Mouse (Mus musculus) myocyte (in vitro differentiated cells): ENCODE data around the gene Ccdc86.

ENCODE experiments used
- CEBPB ChIP-seq: IDR thresholded peaks from 2 replicates; pipeline ENCODE4 v1.6.1; 2011; ENCODE audit warnings: mild to moderate bottlenecking, moderate library complexity; ENCODE audit not compliant: poor library complexity, insufficient read depth, severe bottlenecking
- E2F4 ChIP-seq: IDR thresholded peaks from one replicate; pipeline ENCODE4 v1.6.1; 2011; ENCODE audit warnings: mild to moderate bottlenecking, control low read depth, moderate library complexity; ENCODE audit not compliant: insufficient read depth
- MAX ChIP-seq: IDR thresholded peaks from one replicate; pipeline ENCODE4 v1.6.1; 2011; ENCODE audit warnings: low read depth, mild to moderate bottlenecking, control low read depth
- MYOD1 ChIP-seq, 3 experiments: IDR thresholded peaks; one replicate each; pipeline ENCODE4 v1.6.1; 2011; ENCODE audit warnings: control low read depth in 2 of 3, low read depth in 2 of 3, mild to moderate bottlenecking in 2 of 3, moderate library complexity in 1 of 3; ENCODE audit not compliant: insufficient read length in 2 of 3, control insufficient read depth in 1 of 3
- MYOG ChIP-seq, 3 experiments: IDR thresholded peaks; one replicate each; pipeline ENCODE4 v1.6.1; 2011; ENCODE audit warnings: control low read depth in 2 of 3, low read depth in 2 of 3, mild to moderate bottlenecking in 2 of 3; ENCODE audit not compliant: insufficient read length in 2 of 3, control insufficient read depth in 1 of 3, insufficient read depth in 1 of 3
- POLR2A ChIP-seq: IDR thresholded peaks from one replicate; pipeline ENCODE4 v1.6.1; 2011; ENCODE audit warnings: low read depth, mild to moderate bottlenecking, control low read depth, moderate library complexity; ENCODE audit not compliant: insufficient read length
- POLR2AphosphoS2 ChIP-seq: IDR thresholded peaks from one replicate; pipeline ENCODE4 v1.6.1; 2011; ENCODE audit warnings: low read depth, control low read depth; ENCODE audit not compliant: insufficient read length
- REST ChIP-seq: IDR thresholded peaks from one replicate; pipeline ENCODE4 v1.6.1; 2011; ENCODE audit warnings: mild to moderate bottlenecking, control low read depth, moderate library complexity; ENCODE audit not compliant: insufficient read depth, insufficient read length
- SRF ChIP-seq: IDR thresholded peaks from one replicate; pipeline ENCODE4 v1.6.1; 2011; ENCODE audit warnings: low read depth; ENCODE audit not compliant: control insufficient read depth, insufficient read length
- TCF12 ChIP-seq: IDR thresholded peaks from one replicate; pipeline ENCODE4 v1.6.1; 2011; ENCODE audit warnings: mild to moderate bottlenecking, control low read depth; ENCODE audit not compliant: poor library complexity, insufficient read depth, severe bottlenecking
- TCF3 ChIP-seq: IDR thresholded peaks from one replicate; pipeline ENCODE4 v1.6.1; 2011; ENCODE audit warnings: low read depth, control low read depth; ENCODE audit not compliant: insufficient read length
- USF1 ChIP-seq: IDR thresholded peaks from one replicate; pipeline ENCODE4 v1.6.1; 2011; ENCODE audit warnings: low read depth, mild to moderate bottlenecking, control low read depth, moderate library complexity

DNA sequence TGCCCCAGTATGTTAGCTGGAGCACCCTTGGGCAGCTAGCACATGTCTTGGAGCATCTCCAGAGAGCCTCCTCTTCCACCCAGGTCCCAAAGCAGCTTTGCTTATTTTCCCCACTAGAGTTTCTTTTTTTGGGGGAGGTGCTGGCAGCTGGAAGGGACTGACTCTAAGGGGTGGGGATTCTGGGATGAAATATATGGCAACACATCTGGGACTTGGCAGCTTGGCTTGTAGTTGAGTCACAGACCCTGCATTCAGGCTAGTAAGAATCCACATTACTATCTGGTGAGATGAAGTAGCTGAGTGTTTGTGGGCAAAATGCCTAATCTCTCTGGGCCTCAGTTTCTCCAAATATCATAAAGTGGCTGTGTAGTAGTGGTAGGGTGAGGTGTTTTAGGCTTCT, 42.8 kb upstream of the Ccdc86 start:
- TF ChIP-seq USF1 (no peak), POLR2A (no peak), REST (no peak), MYOD1 (IDR thresholded peaks at IDR 0.05; ENCODE audit: control insufficient read depth in 1 of 3, insufficient read length in 2 of 3, low read depth in 2 of 3) (no peak), TCF12 (no peak), MYOG (IDR thresholded peaks at IDR 0.05; ENCODE audit: control insufficient read depth in 1 of 3, insufficient read depth in 1 of 3, insufficient read length in 2 of 3, low read depth in 2 of 3) (no peak), CEBPB (no peak), MAX (no peak), POLR2AphosphoS2 (no peak), E2F4 (no peak), TCF3 (no peak), SRF (no peak)
